Mouse (Mus musculus) embryonic fibroblast, embryonic 13.5 days (primary cell): ENCODE results near the gene Ltc4s.

Experiments
- CTCF ChIP-seq: IDR thresholded peaks from 2 replicates; pipeline ENCODE4 v1.5.1; 2011; ENCODE audit warnings: mild to moderate bottlenecking, control low read depth, low read length, moderate library complexity, borderline replicate concordance; ENCODE audit not compliant: insufficient read depth
- POLR2A ChIP-seq: IDR thresholded peaks from 2 replicates; pipeline ENCODE4 v1.6.1; 2011; ENCODE audit warnings: low read depth, mild to moderate bottlenecking, control low read depth, low read length, moderate library complexity

DNA sequence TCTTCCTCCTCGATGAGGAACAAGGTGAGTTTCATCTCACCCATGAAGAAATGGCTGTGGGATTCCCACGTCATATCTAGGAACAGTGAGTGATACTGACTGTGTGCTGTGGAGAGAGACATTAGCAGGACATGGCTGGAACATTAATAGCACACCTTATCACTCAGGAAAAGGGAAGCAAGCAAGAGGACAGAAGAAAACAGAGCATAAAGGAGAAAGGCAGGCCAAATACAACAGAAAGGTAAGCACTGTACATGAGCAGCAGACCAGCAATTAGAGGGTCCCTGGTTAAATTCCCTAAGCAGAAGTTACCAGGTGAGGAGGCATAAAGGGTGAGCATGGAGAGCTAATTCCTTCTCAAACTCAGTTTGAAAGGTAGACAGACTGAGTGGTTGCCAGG, 36.7 kb upstream of the Ltc4s start:
- TF ChIP-seq CTCF, result no peak
- TF ChIP-seq POLR2A, result no peak
